Mouse (Mus musculus) layer of hippocampus, adult 9-11 months (tissue): ENCODE results near the gene Smim11.

Source experiments
- DNase-seq: peaks from one replicate; pipeline ENCODE4 v3.0.0; 2022

The Smim11 gene

DNA sequence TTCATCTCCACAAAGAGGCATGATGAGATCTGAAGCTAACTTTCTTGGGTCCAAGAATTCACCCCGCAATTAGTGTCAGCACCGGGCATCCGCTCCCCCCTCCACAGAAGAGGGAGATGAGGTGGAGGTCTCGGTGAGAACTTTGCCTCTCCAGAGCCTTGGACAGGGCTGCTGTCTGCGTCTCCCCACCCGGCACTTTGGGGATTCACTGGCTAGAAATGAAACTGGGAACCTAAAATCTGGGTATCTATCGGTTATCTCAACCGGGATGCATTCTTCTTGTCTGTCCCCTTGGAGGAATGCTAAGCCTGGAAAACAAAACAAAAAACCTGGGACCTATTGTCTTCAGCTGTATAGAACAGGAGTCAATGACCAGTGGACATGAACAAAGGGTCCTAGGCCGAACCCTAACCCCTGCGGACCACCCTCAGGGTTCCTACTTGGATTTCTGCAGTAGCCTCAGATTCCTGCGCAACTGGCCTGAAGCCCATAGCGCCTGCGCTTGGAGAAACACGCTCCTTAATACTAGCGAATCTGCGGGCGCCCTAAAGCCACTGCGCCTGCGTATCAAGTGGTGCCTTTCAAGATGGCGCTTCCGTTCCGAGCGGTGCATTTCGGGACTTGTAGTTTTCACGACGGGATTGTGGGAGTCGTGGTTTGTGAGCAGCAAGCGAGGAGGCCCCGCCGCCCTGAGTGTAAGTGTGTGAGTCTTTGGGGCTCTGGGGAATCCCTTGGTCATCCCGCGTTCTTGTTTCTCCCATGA lies at the start of gene Smim11:
Smim11 (plus strand) TSS at position 638 of the 763 bp plus-strand sequence.
- peak; percentile 97 for DNase-seq

DNA sequence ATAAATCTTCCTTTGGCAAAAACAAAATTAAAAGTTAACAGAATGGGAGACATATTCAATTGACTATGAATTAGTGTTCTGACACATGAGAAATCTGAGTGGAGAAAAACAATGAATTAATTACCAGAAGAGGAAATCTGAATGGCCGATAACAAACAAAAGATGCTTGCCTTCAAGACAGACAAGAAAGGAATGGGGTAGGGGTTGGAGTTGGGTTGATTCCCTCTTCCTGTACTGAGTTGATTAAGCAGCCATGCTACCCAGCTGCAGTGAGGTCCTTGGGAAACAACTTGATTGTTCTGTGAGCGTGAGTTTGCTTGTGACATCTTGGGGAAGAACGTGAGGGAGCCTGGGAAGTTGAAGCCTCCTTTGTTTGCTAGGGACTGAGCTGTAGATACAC lies 46.8 kb upstream of the Smim11 start:
- no peak for DNase-seq

DNA sequence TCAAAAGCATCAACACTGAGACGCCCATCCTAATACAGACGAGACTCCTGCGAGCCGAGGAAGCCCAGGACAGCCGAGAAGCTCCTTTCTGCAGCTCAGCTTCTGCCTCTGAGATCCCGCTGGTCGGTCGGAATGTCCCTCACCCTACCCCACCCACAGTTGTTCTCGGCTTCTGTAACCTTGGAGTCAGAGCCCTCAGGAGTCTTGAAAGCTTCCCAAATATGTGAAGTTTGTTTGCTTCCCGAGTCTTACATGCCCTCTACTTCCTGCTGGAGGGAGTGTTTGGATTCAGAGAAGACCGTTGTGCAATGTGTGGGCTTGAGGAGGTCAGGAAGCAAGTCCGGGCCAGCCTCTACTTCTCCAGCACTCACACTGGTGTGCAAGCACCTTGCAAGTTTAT lies 33.2 kb upstream of the Smim11 start:
- no peak for DNase-seq

DNA sequence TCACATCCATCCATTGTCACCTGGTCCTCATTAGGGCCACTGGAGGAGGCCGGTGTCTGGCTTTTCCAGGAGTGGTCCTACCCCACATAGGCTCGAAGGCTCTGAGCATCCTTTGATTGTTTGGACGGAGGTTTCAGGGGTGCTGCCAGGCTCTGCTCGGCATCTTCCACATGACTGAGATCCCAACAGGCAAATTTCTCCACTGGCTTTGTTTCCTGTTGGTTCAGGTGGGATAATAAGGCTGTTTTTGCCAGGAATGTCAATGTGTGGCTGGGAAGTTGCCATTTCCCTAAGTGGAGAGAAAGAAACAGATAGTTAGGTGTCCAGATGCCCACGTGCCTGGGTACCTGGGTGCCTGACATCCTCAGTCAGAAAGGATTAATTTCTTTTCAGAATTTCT lies 26.6 kb upstream of the Smim11 start:
- no peak for DNase-seq

DNA sequence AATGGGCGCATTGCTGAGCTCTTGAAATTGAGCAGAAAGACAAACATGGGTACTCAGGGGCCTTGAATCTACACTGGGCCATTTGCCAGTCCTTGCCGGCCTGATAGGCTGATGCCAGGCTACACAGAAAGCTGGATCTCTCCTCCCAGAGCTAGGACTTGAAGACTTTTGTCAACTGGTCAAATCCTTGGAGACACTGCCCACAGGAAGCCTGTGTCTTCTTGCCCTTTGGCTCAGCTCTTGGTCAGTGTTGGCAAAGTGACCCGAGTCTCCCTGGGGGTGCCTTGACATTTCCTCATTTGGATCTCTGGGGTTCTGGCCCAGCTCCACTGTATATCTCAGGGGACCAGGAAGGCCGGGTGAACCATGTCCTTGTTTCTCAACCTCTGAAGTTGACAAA lies 25.6 kb upstream of the Smim11 start:
- DNase-seq = no peak

DNA sequence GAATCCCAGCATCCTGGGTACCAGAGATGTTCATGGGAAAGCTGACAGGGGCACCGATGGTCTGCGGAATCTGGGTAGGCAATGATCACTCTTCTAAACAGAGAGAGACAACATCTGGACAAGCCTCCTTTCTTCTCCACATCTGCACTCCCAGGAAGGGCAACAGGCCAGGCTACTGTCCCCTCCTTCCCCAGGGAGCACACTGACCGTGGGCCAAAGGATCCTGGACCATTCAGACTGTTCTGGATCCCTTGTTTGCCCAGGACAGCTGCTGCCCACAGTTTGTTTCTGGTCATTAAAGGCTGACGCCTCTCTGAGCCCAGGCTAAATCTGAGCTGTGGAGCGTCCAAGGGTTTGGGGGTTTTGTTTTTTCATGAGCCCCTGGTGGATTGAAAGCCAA lies 18.4 kb upstream of the Smim11 start:
- no peak for DNase-seq

DNA sequence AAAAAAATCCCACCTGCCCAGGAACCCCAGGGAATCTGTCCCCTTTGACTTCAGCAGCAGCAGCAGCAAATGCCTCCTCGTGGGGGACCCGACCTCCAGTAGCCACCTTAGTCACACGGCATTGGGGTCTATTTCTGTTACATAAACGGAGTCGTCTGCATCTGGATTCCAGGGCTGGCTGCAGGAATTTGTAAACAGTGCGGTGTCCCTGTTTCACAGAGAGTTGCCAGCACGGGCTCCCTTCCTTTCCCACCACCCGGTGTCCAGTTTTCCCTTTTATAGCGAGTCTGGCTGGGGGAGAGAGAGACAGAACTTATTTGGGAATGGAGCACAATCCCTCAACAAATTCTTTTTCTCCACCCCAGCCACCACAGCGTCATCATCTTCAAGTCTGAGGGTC lies 16.0 kb upstream of the Smim11 start:
- no peak for DNase-seq

DNA sequence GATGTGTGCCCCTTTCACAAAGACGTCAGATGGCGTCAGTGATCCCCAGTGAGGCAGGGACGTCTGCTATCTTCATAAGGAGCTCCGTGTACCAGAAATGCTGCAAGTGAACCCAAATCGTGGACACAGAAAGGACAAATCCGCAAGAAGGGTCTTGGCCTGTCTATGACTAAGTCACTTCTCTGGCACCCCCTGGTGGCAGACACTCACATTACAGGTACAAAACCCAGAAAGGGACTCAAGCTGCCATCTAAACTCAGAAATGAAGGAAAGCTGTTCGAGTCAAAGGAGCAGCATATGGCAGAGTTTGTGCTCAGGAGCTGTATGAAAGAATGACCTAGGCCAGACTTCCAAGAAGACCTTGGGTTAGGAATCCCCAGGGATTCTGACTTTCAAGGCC lies 14.5 kb upstream of the Smim11 start:
- DNase-seq = peak; percentile 76

DNA sequence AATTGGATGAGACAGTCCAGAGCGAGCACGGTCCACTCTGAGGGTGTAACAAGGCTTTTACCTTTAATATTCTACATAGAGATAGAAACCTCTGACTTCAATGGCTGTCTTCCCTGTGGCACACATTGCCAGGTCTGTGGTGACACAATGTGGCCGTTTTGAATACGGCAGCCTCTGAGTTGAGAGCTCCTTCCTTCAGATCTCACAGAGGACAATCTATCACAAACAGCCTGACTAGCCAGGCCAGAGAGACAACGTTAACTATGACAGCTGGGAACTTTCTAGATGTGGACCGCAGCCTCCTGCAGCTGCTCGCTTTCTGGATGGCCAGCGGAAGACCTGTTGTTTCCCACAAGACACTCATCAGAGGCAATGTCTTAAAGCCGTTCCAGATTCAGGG lies 12.3 kb upstream of the Smim11 start:
- no peak for DNase-seq

DNA sequence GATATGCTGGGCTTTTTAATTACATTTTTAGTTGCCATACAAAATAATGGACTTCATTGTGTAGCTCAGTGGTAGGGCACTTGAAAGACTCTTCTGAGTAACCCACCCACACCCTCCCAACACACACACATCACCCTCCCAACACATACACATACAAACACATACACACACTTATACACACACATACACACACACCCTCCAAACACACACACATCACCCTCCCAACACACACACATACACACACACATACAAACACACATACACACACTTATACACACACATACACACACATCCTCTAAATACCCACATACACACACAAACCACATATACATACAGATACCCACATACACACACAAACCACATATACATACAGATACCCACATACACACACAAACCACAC lies 11.0 kb upstream of the Smim11 start:
- no peak for DNase-seq

DNA sequence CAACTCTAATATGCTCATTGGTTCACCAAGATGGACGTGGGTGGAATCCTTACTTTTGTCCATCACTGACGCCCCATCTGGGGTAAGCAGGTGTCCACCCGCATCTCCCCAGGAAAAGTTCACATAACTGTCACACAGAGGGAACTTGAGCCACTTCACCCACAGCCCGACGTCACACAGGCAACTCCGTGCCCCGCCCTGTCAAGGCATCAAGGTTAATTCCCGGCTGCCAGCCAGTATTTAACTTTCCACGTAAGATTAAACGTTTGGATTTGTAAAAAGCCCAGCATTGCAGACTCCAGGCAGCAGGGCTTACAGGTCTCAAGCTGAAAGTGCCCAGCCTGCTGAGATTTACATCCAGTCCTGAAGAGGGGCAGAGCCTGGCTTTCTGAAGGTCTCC lies 9.0 kb upstream of the Smim11 start, which contains the start of gene Kcne2:
Kcne2 (plus strand) TSS at position 289 of the 400 bp plus-strand sequence.
- no peak for DNase-seq

DNA sequence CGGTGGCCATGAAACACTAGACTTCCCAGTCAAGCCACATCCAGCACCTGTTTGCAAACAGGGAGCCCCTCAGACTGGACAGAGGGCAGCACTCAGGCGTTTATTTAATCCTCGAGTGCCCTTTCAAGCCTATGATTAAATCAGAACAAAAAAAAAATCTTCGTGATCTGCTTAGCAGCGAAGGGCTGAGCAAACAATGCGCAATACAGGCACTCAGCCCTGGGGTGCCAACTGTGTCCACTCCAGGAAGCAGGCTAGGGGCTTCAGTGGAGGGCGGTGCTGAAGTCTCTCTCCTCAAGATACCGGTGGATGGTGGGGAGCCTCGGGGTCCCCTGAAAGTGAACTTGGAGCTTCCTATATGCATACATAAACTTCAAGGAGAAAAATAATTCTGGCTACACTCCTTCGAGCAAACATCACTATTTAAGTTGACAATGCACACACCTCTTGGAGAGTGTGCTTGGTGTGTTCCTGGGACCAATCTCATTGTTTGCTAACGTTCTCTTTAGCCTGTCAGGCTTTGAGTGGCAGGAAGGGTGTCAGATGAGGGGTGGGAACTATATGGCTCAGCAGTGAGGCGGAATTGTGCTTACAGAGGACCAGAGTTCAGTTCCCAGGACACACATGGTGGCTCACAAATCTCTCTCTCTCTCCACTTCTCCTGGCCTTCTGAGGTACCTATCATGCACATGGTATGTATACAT lies 6.7 kb upstream of the Smim11 start:
- DNase-seq = no peak

DNA sequence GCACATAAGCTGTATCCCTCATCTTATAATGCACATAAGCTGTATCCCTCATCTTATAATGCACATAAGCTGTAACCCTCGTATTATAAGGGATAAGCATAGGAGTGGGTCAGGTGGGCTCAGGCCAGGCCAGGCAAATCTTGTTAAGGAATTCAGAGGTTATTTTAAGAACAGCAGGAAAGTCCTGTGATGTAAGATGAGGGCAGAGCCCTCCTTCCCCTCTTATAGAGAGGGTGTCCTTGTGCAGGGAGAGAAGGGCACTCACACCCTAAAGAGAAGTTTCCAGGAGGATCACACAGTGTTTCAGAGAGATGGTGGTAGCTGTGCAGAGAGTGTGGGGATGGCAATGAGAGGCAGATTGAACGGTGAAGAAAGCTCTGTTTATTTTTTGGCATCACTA lies 5.8 kb upstream of the Smim11 start:
- DNase-seq = no peak

DNA sequence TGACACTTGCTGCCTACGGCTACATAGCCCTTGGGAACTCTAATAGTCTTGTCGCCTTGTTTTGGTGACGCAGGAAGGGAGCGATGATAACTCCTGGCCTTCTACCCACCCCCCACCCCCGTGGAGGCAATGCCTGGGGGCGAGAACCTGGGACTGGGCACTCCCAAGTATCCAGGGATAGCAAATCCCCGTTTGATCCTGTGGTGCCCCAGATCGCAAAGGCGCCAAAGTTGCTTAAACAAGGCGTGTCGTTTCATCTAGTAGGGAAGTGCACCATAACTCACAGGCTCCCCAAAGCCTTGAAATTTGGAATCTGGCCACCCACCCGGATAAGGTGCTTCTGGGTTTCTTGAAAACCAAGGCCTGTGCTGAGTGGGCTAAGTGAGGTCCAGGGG lies 323 bp downstream of the Smim11 start:
- DNase-seq = no peak

DNA sequence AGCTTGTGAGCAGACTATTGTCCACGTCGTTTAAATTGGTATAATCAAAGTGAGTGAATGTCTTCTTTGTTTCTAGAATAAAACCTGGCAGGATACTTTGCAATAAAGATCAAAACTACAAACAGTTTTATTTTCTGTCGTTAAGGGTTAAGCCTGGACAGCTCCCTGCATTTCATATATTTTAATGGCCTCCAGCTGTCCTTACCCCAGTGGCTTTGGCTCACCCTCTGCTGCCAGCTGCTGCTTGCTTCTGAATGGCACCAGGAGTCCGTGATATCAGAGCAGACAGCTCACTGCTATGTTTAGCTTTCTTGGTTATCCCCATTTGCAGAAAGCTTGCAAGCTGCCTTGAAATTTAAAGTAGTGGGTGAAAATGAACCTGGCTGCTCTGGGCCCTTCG lies 903 bp downstream of the Smim11 start:
- DNase-seq = no peak

DNA sequence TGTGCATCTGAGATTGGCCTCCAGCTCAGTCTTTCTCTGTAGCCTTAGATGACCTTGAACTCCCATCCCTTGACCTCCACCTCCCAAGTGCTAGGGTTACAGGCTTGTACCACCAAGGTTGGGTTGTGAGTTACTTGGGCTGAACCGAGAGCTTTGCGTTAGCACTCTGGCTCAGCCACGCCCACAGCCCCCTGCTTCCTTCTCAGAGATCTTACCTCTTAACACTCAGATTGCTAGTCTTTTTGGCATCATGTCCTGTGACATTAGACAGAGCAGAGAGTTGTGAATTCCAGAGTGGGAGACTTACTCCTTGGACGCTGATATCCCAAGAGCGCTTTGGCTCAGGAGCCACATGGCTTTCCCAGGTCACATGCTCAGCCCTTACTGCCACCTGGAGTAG lies 1.4 kb downstream of the Smim11 start:
- no peak for DNase-seq

DNA sequence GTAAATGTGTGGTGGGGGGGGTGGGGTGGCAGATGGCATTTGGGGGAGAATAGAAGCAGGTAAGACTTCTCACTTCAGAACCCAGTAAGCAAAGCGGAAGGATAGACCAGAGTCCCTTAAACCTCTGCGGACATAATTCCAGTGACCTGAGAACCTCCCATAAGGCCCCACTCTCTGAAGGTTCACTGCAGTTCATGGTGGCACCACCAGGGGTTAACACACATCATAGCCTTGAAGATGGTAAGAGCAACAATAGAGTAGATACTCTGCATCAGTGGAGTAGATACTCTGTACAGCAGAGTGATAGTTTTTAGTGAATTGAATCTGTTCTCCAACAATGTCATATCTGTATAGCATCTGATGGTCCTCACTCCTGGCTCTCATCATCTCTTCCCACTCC lies 4.4 kb downstream of the Smim11 start:
- no peak for DNase-seq

DNA sequence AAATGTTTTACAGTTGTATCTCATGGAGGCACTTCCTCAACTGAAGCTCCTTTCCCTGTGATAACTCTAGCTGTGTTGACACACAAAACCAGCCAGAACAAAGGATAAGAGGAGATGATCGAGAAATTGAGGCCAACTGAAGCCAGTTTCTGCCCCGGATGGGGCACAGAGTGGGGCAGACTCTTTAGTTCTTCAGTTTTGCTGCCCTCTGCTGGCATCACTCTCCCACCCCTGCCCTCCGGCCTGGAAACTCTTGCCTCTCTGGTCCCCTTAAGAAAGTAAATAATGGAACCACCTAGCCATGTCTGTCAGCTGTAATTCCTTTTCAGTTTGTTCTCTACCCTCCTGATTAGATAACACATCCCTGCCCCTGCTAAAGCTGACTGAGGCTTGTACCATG lies 6.9 kb downstream of the Smim11 start:
- no peak for DNase-seq

DNA sequence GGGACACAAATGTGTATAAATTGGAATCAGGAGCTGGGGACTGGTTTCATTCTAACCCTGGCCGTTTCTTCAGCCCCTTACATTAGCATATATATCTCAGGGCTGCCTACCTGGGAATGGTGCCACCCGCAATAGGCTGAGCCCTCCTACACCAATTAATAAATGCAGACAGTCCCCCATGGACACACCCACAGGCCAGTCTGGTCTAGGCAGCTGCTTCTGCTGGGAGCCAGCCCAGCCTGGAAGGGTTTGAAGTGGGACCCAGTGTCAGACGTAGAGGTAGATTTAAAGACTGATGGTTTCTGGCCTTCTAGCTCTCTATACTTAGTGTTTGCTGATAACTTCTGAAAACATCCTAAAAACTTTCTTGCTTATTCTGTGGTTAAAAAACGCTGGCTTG lies 8.0 kb downstream of the Smim11 start:
- DNase-seq = no peak

DNA sequence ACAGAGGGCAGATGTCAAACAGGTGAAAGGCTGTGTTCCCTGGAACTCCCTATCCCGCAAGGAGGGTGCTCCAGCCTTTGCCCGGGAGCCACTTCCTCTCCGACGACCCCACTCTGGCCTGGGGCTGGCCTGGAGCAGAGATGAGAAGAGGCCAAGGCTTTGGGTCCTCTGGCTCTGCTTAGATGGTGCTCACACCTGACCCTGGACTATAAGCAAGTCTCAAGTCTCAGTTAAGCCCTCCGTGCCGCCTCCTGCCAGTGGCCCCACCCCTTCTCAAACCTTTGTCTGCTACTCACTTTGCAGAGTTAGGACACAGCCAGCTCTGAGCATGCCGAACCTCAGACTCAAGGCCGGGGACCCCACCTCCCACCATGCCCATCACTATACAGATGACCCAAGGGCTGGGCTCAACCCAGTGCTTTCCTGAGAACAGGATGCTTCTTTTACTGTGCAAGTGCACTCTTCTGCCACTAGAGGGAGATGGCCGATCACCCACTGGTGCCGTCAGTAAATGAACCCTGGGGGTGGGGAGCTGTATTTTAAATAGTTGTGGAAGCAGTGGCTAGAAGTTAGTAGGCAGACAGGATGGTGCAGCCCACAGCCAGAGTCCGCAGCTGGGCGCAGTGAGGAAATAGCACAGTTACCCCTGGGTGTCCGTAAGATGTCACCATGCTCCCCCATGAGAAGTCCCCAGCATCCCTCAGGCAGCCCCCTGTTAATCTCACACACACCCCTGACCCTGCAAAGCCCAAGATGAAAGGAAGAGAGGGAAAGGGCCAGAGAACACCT lies 13.1 kb downstream of the Smim11 start:
- peak; percentile 20 for DNase-seq

DNA sequence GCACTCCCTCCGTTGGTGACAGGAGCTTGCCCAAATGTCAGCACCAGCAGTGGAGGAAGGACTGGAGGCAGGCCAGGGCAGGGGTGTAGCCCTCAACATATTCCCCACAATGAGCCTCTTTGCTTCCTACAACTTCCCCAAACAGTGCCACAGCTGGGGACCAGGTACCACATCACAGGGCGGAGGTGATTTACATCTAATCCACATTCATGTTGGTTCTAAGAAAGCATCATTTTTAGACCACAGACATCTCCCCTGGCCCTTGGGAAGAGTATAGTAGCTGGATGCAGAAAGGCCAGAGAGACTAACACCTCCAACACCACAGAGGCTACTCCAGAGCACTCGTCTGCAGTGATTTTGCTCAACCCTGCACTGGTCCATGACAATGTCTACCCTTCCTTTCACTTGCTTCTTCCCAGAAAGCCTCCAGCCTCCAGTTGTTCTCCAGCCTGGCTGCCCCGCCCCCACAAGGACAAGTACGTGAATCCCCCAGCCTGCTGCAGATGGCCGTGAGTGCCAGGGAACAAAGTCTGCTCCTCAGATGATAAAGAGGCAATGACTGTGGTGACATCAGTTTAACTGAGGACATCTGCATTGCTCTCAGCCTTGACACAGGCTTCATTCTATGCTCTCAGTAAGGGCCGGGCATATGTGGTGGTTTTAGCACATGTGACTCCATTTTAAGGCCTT lies 15.1 kb downstream of the Smim11 start:
- no peak for DNase-seq

DNA sequence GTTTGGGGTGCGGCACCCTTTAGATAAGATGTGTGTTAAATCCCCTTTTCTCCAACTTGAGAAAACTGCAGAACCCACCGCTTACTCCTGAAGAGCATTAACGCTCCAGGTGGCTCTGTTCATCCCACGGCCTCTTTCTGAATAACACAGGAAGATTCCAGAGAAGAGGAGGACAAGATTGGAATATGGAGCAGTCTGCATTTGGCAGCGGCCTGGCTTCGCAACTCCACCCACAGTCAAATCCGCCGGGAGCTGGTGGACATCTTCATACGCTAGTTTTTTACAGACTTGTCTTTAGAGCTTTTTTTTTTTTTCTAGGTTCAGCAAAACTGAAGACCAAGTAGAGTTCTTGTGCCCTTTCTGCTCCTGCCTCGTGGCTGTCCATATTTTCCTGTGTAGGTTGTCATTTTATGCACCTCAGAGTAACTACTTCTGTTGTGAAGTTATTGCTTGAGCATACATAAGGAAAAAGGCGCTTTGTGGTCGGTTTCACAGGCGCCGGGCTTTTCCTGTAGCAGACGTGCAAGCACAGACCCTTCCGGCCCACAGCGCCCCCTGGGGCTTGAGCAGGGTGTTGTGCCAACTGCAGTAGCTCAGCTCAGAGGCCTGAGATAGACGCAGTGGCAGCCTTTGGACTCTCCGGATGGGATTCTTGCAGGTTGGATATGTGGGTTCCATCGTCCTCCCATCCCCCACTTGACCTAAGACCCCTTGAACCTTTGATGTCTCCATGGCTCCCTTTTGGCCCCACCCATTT lies 18.4 kb downstream of the Smim11 start:
- DNase-seq = no peak

DNA sequence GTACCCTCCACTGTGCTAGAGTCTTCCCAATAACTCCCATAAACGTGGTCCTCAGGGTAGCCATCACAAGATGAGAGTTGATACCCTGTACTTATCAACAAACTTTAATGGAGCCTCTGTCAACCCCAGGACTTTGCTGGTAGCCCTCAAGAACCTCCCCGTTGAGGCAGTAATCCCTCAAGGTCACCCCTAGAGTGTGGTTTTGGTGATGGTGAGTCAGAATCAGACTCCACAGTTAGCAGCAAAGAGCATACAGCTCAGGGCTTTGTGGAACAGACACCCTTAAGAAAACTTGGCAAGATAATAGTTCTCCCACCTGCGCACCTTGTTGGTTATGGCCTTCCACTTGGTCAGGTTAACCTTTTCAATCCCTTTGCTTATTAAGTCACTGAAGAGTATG lies 19.3 kb downstream of the Smim11 start:
- no peak for DNase-seq
